Mouse (Mus musculus) layer of hippocampus, adult 2 months (tissue): ENCODE data around the gene Slc36a2. TPM values are rescaled to one million over a fixed set of nuclear protein-coding genes. Genes with fewer than 3 reads are reported as not detected.
"Not testable (repeated sequence)": the region's sequence is repeated elsewhere in the genome, so short reads cannot be mapped to it uniquely, and the experiment has no call there.

Experiments
- DNase-seq, 2 experiments: peaks; one replicate each; pipeline ENCODE4 v3.0.0; 2022; ENCODE audit warnings: low spot score in 2 of 2
- H3K27ac ChIP-seq: fragments of 200-600 bp; 2 replicates; pipeline ENCODE4 v1.8.1; 2022
- H3K4me3 ChIP-seq: fragments of 200-600 bp; 2 replicates; pipeline ENCODE4 v1.8.1; 2022; ENCODE audit warnings: mild to moderate bottlenecking
- CTCF ChIP-seq: fragments of 200-600 bp; conservative IDR thresholded peaks from 2 replicates; pipeline ENCODE4 v1.8.1; 2022; ENCODE audit warnings: antibody characterized with exemption, mild to moderate bottlenecking, moderate library complexity
- total RNA-seq, 2 experiments: library from RNA; stranded (reverse); gene quantifications; 2 replicates each; pipeline ENCODE4 v1.2.3; 2021

The Slc36a2 gene
- total RNA-seq, 2 experiments from 2014 or later: 0.33 TPM; not detected in 1

GRCm38 (mm10) chr11:55114291-55114690 is 70.6 kb downstream of the Slc36a2 start:
- no peak for DNase-seq
- H3K27ac ChIP-seq: no peak overlapping the region
- H3K4me3 ChIP-seq: no peak overlapping the region
- TF ChIP-seq CTCF: no peak

GRCm38 (mm10) chr11:55113861-55114250 is 71.0 kb downstream of the Slc36a2 start:
- not testable (repeated sequence) for H3K4me3 ChIP-seq, H3K27ac ChIP-seq, DNase-seq

GRCm38 (mm10) chr11:55113209-55113860 is 71.5 kb downstream of the Slc36a2 start:
- no peak overlapping the region for H3K27ac ChIP-seq
- no peak overlapping the region for H3K4me3 ChIP-seq
- TF ChIP-seq CTCF: no peak
- DNase-seq: peak in 1 of 2 experiments; percentile 7

GRCm38 (mm10) chr11:55110566-55111169 is 74.2 kb downstream of the Slc36a2 start:
- no peak for TF ChIP-seq CTCF
- no peak for DNase-seq
- Histone ChIP-seq H3K4me3 (no peak overlapping the region), H3K27ac (no peak overlapping the region)

GRCm38 (mm10) chr11:55109521-55110300 is 75.2 kb downstream of the Slc36a2 start:
- DNase-seq: no peak
- no peak overlapping the region for H3K27ac ChIP-seq
- H3K4me3 ChIP-seq: no peak overlapping the region
- TF ChIP-seq CTCF: no peak

Other genes with a start within 250 kb of the Slc36a2 start
- 10 to 100 TPM; 33.0 to 33.1 TPM for gene Tnip1, start 222.2 kb downstream of the Slc36a2 start, total RNA-seq
- 100 to 1,000 TPM; 100 to 103 TPM for gene Anxa6, start 151.6 kb downstream of the Slc36a2 start, total RNA-seq
- under 1 TPM in 1 of 2 experiments, not detected in 1; 0.42 TPM for gene Ccdc69, start 106.9 kb downstream of the Slc36a2 start, total RNA-seq
- 10 to 100 TPM; 29.9 to 30.8 TPM for gene Gm2a, start 87.0 kb downstream of the Slc36a2 start, total RNA-seq
- not detected for gene Slc36a3, start 33.4 kb downstream of the Slc36a2 start, total RNA-seq
- gene Slc36a1, start 19.3 kb upstream of the Slc36a2 start, total RNA-seq: 10 to 100 TPM; 52.1 to 55.3 TPM
- under 1 TPM; 0.25 to 0.61 TPM for gene Fat2, start 151.5 kb upstream of the Slc36a2 start, total RNA-seq
- 100 to 1,000 TPM; 274 to 288 TPM for gene Sparc, start 238.1 kb upstream of the Slc36a2 start, total RNA-seq